Mouse (Mus musculus) hindbrain, embryonic 10.5 days (tissue): ENCODE data around the gene Ccdc85c. TPM values are rescaled to one million over a fixed set of nuclear protein-coding genes. Genes with fewer than 3 reads are reported as not detected.

Experiments
- DNase-seq: peaks from one replicate; pipeline ENCODE4 v3.0.0-alpha.2; 2017; ENCODE audit warnings: low spot score
- H3K27ac ChIP-seq: fragments of 300-500 bp; sonication (generic); 2 replicates; pipeline ENCODE4 v1.5.1; 2016; ENCODE audit warnings: mild to moderate bottlenecking, moderate library complexity
- H3K27me3 ChIP-seq: fragments of 300-500 bp; sonication (generic); 2 replicates; pipeline ENCODE4 v1.6.1; 2016; ENCODE audit warnings: mild to moderate bottlenecking; ENCODE audit not compliant: poor library complexity, insufficient read depth, severe bottlenecking
- H3K36me3 ChIP-seq: fragments of 300-500 bp; sonication (generic); 2 replicates; pipeline ENCODE4 v1.6.1; 2016; ENCODE audit warnings: mild to moderate bottlenecking, moderate library complexity
- H3K4me1 ChIP-seq: fragments of 300-500 bp; sonication (generic); replicated peaks from 2 replicates; pipeline ENCODE4 v1.6.1; 2016; ENCODE audit warnings: mild to moderate bottlenecking
- H3K4me3 ChIP-seq: fragments of 300-500 bp; sonication (generic); 2 replicates; pipeline ENCODE4 v1.5.1; 2016; ENCODE audit warnings: mild to moderate bottlenecking, moderate library complexity
- H3K9me3 ChIP-seq: fragments of 300-500 bp; sonication (generic); 2 replicates; pipeline ENCODE4 v1.6.1; 2016; ENCODE audit warnings: mild to moderate bottlenecking, moderate library complexity
- WGBS: fragments of 180-500 bp; shearing (Covaris S2); methylation state at CpG from one replicate; pipeline ENCODE4 v1.1.7; 2016; 5-methylcytosine and 5-hydroxymethylcytosine counted together
- polyA plus RNA-seq: library from polyadenylated mRNA; unstranded; fragments of >200 nt; fragmentation: Nextera tagmentation; extraction: Ambion mirVana; gene quantifications from 2 replicates; pipeline ENCODE4 v1.2.1, GENCODE M21; 2016

Gene Ccdc85c
- polyA plus RNA-seq, 1 experiment from 2014 or later = 16.0 TPM

GRCm38 (mm10) chr12:108309116-108309794, 34.0 kb upstream of the Ccdc85c start:
- no peak for DNase-seq
- Histone ChIP-seq H3K9me3 (no peaks in the 10 kb centered on the region), H3K36me3 (no peaks in the 10 kb centered on the region), H3K27me3 (peaks cover 53% of the 10 kb centered on the region), H3K4me1 (peaks cover 90% of the 10 kb centered on the region), H3K27ac (peak overlapping the region; percentile 70; the same call in 1 of the 2 replicates), H3K4me3 (no peak overlapping the region)
- WGBS = 65% methylated on average over 8 of the region's 8 CpGs

- Histone ChIP-seq H3K9me3 (no peaks in the 10 kb centered on the region), H3K4me3 (no peak overlapping the region), H3K27ac (peak overlapping the region; percentile 66), H3K36me3 (no peaks in the 10 kb centered on the region), H3K4me1 (peaks cover 88% of the 10 kb centered on the region), H3K27me3 (peaks cover 59% of the 10 kb centered on the region)
- no peak for DNase-seq
- 92% methylated on average over 16 of the region's 16 CpGs for whole genome bisulfite sequencing
These were observed 33.2 kb upstream of the Ccdc85c start for GRCm38 (mm10) chr12:108308363-108308856.

GRCm38 (mm10) chr12:108307553-108307952, 32.3 kb upstream of the Ccdc85c start:
- Histone ChIP-seq H3K4me3 (0 out of 2 replicates have a peak overlapping the region, but pooled peaks have one; percentile 73), H3K4me1 (peaks cover 80% of the 10 kb centered on the region), H3K9me3 (no peaks in the 10 kb centered on the region), H3K36me3 (no peaks in the 10 kb centered on the region), H3K27ac (no peak overlapping the region), H3K27me3 (peaks cover 59% of the 10 kb centered on the region)
- peak; percentile 77 for DNase-seq
- WGBS = 26% methylated on average over 14 of the region's 14 CpGs

GRCm38 (mm10) chr12:108305812-108306794, 30.9 kb upstream of the Ccdc85c start, which contains the start of gene Hhipl1:
Gene Hhipl1, plus strand, starts transcription at chr12:108306270.
- DNase-seq = peak; percentile 71
- Histone ChIP-seq H3K4me3 (peak within 1 kb of the TSS; percentile 73), H3K36me3 (no peaks in the 10 kb centered on the region), H3K9me3 (no peaks in the 10 kb centered on the region), H3K27me3 (peaks cover 59% of the 10 kb centered on the region), H3K4me1 (peaks cover 71% of the 10 kb centered on the region), H3K27ac (peak within 1 kb of the TSS; percentile 94)
- WGBS = 4% methylated on average over 67 of the region's 67 CpGs

- Histone ChIP-seq H3K27me3 (peaks cover 55% of the 10 kb centered on the region), H3K4me1 (peaks cover 63% of the 10 kb centered on the region), H3K4me3 (no peak overlapping the region)
These were observed 29.9 kb upstream of the Ccdc85c start for GRCm38 (mm10) chr12:108305172-108305571.

GRCm38 (mm10) chr12:108303778-108304365, 28.6 kb upstream of the Ccdc85c start:
- Histone ChIP-seq H3K9me3 (no peaks in the 10 kb centered on the region), H3K36me3 (no peaks in the 10 kb centered on the region), H3K4me1 (peaks cover 50% of the 10 kb centered on the region), H3K27ac (no peak overlapping the region), H3K27me3 (peaks cover 51% of the 10 kb centered on the region), H3K4me3 (no peak overlapping the region)
- DNase-seq = no peak
- WGBS = 49% methylated on average over 6 of the region's 6 CpGs

More at GRCm38 (mm10) chr12:108305172-108305571, 29.9 kb upstream of the Ccdc85c start:
- DNase-seq = no peak
- H3K36me3 ChIP-seq = no peaks in the 10 kb centered on the region
- peak overlapping the region; percentile 16; the same call in 1 of the 2 replicates for H3K27ac ChIP-seq
- no peaks in the 10 kb centered on the region for H3K9me3 ChIP-seq
- 78% methylated on average over 8 of the region's 8 CpGs for WGBS

- H3K36me3 ChIP-seq = no peaks in the 10 kb centered on the region
- 81% methylated on average over 6 of the region's 6 CpGs for WGBS
- H3K9me3 ChIP-seq = no peaks in the 10 kb centered on the region; the same call in 1 of the 2 replicates
- H3K4me3 ChIP-seq = no peak overlapping the region
- H3K27me3 ChIP-seq = peaks cover 23% of the 10 kb centered on the region
- no peak for DNase-seq
- H3K27ac ChIP-seq = peak overlapping the region; percentile 35; the same call in 1 of the 2 replicates
- peaks cover 21% of the 10 kb centered on the region for H3K4me1 ChIP-seq
These were observed 25.8 kb upstream of the Ccdc85c start for GRCm38 (mm10) chr12:108301006-108301405.

GRCm38 (mm10) chr12:108297033-108297432, 21.8 kb upstream of the Ccdc85c start:
- Histone ChIP-seq H3K4me1 (peaks cover 17% of the 10 kb centered on the region), H3K27me3 (no peaks in the 10 kb centered on the region), H3K36me3 (no peaks in the 10 kb centered on the region), H3K9me3 (no peaks in the 10 kb centered on the region; the same call in 1 of the 2 replicates), H3K27ac (no peak overlapping the region), H3K4me3 (no peak overlapping the region)
- DNase-seq = no peak
- 84% methylated on average over 6 of the region's 6 CpGs for WGBS

GRCm38 (mm10) chr12:108294620-108295019, 19.4 kb upstream of the Ccdc85c start:
- 0 out of 2 replicates have a peak, but pooled peaks cover 2% of the 10 kb centered on the region for H3K27me3 ChIP-seq
- 75% methylated on average over 3 of the region's 3 CpGs for WGBS
- no peaks in the 10 kb centered on the region; the same call in 1 of the 2 replicates for H3K9me3 ChIP-seq
- H3K4me3 ChIP-seq = no peak overlapping the region
- DNase-seq = no peak
- no peaks in the 10 kb centered on the region for H3K36me3 ChIP-seq
- H3K27ac ChIP-seq = peak overlapping the region; percentile 69
- H3K4me1 ChIP-seq = peaks cover 22% of the 10 kb centered on the region

- H3K36me3 ChIP-seq = no peaks in the 10 kb centered on the region
- H3K9me3 ChIP-seq = no peaks in the 10 kb centered on the region; the same call in 1 of the 2 replicates
- WGBS = 6% methylated on average over 8 of the region's 8 CpGs
- peak; percentile 86 for DNase-seq
- H3K4me3 ChIP-seq = peak overlapping the region; percentile 27
- 0 out of 2 replicates have a peak, but pooled peaks cover 2% of the 10 kb centered on the region for H3K27me3 ChIP-seq
- H3K4me1 ChIP-seq = peaks cover 26% of the 10 kb centered on the region
- peak overlapping the region; percentile 68 for H3K27ac ChIP-seq
These were observed 17.7 kb upstream of the Ccdc85c start for GRCm38 (mm10) chr12:108292957-108293356.

- Histone ChIP-seq H3K36me3 (no peaks in the 10 kb centered on the region), H3K4me1 (peaks cover 26% of the 10 kb centered on the region), H3K9me3 (no peaks in the 10 kb centered on the region; the same call in 1 of the 2 replicates), H3K27ac (peak overlapping the region; percentile 68), H3K4me3 (peak overlapping the region; percentile 27), H3K27me3 (0 out of 2 replicates have a peak, but pooled peaks cover 2% of the 10 kb centered on the region)
- DNase-seq = peak; percentile 69
- WGBS = 8% methylated on average over 9 of the region's 9 CpGs
These were observed 17.2 kb upstream of the Ccdc85c start for GRCm38 (mm10) chr12:108292419-108292818.
